Mouse (Mus musculus) heart, embryonic 16.5 days (tissue): Measurements from ENCODE around the gene Ddost. TPM values are rescaled to one million over a fixed set of nuclear protein-coding genes. Genes with fewer than 3 reads are reported as not detected.

Source experiments
- ATAC-seq: fragments of 200-750 bp; cut with Nextera tagmentation; replicated peaks from 2 replicates; pipeline ENCODE4 v1.8.0; 2017; ENCODE audit warnings: moderate number of reproducible peaks; ENCODE audit not compliant: insufficient read depth, low FRiP score; ENCODE audit errors: extremely low read depth
- H3K27ac ChIP-seq: fragments of 300-500 bp; sonication (generic); 2 replicates; pipeline ENCODE4 v1.5.1; 2014; ENCODE audit warnings: mild to moderate bottlenecking, low read length, control low read depth, moderate library complexity
- H3K27me3 ChIP-seq: fragments of 300-500 bp; sonication (generic); 2 replicates; pipeline ENCODE4 v1.6.1; 2014; ENCODE audit warnings: low read length, mixed read lengths; ENCODE audit not compliant: control insufficient read depth, insufficient read depth
- H3K36me3 ChIP-seq: fragments of 300-500 bp; sonication (generic); 2 replicates; pipeline ENCODE4 v1.6.1; 2014; ENCODE audit not compliant: control insufficient read depth, insufficient read depth
- H3K4me1 ChIP-seq: fragments of 300-500 bp; sonication (generic); 2 replicates; pipeline ENCODE4 v1.6.1; 2014; ENCODE audit warnings: low read length, mixed read lengths; ENCODE audit not compliant: control insufficient read depth, insufficient read depth
- H3K4me2 ChIP-seq: fragments of 300-500 bp; sonication (generic); 2 replicates; pipeline ENCODE4 v1.6.1; 2014; ENCODE audit warnings: low read depth, mild to moderate bottlenecking, control low read depth, low read length
- H3K4me3 ChIP-seq: fragments of 300-500 bp; sonication (generic); 2 replicates; pipeline ENCODE4 v1.5.1; 2014; ENCODE audit warnings: mild to moderate bottlenecking, control low read depth, low read length
- H3K9ac ChIP-seq: fragments of 300-500 bp; sonication (generic); 2 replicates; pipeline ENCODE4 v1.6.1; 2014; ENCODE audit warnings: low read length, control low read depth
- H3K9me3 ChIP-seq: fragments of 300-500 bp; sonication (generic); replicated peaks from 2 replicates; pipeline ENCODE4 v1.6.1; 2016; ENCODE audit warnings: low read length; ENCODE audit not compliant: control insufficient read depth
- WGBS: fragments of 180-500 bp; shearing (Covaris S2); extraction: QIAGEN DNeasy Blood & Tissue Kit; methylation state at CpG from one replicate; pipeline ENCODE4 v1.1.7; 2014; 5-methylcytosine and 5-hydroxymethylcytosine counted together
- polyA plus RNA-seq: library from polyadenylated mRNA; unstranded; fragments of >200 nt; fragmentation: Nextera tagmentation; extraction: Ambion mirVana; gene quantifications from 2 replicates; pipeline ENCODE4 v1.2.1, GENCODE M21; 2015

Ddost gene
- polyA plus RNA-seq, 1 experiment from 2014 or later: 247 TPM

DNA sequence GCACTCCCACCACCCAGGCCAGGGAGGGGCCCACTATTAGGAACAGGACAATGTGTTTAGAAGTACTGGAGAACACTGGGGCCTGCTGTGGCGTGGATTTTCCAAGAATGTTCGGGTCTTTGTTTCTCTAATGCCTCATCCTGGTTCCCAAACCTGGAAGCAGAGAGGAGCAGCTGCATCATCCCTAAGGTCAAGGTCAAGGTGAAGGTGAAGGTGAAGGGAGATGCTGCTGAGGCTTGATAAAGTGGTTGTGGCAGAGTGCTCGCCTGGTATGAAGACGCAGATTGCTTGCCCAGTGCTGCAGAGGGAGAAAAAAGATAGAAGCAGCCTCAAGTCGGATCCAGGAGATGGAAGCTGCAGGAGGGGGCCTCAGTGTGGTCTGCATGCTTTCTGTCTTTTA is 47.3 kb downstream of the Ddost start:
- Histone ChIP-seq H3K27ac (no peak overlapping the region), H3K36me3 (no peaks in the 10 kb centered on the region), H3K4me1 (peaks cover 7% of the 10 kb centered on the region), H3K9ac (no peak overlapping the region), H3K27me3 (no peaks in the 10 kb centered on the region; the same call in 1 of the 2 replicates), H3K4me2 (no peak overlapping the region), H3K9me3 (peaks cover 4% of the 10 kb centered on the region; the same call in 1 of the 2 replicates), H3K4me3 (no peak overlapping the region)
- no peak for ATAC-seq
- WGBS: 88% methylated on average over 5 of the region's 5 CpGs

DNA sequence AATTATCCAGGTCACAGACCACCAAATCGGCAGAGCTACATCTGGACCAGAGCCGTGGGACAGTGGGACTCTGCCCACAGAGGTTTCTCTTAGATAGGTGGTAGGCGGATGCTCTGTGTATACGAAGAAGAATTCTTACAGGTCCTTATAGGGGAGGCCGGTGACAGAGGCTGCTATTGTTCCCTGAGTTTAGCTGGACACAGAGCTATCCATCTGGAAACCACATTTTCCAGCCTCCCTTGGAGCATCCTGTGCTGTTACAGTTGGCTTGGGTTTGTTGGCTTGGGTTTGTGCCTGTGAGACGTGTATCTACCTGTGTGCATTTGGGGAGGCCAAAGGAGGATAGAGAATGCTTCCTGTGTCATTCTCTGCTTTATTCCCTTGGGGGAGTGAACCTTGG is 48.2 kb downstream of the Ddost start:
- Histone ChIP-seq H3K4me2 (no peak overlapping the region), H3K36me3 (no peaks in the 10 kb centered on the region), H3K4me1 (peaks cover 7% of the 10 kb centered on the region), H3K4me3 (no peak overlapping the region), H3K27ac (no peak overlapping the region), H3K9me3 (peaks cover 4% of the 10 kb centered on the region; the same call in 1 of the 2 replicates), H3K9ac (no peak overlapping the region), H3K27me3 (no peaks in the 10 kb centered on the region; the same call in 1 of the 2 replicates)
- 84% methylated on average over 6 of the region's 6 CpGs for WGBS
- ATAC-seq: no peak

DNA sequence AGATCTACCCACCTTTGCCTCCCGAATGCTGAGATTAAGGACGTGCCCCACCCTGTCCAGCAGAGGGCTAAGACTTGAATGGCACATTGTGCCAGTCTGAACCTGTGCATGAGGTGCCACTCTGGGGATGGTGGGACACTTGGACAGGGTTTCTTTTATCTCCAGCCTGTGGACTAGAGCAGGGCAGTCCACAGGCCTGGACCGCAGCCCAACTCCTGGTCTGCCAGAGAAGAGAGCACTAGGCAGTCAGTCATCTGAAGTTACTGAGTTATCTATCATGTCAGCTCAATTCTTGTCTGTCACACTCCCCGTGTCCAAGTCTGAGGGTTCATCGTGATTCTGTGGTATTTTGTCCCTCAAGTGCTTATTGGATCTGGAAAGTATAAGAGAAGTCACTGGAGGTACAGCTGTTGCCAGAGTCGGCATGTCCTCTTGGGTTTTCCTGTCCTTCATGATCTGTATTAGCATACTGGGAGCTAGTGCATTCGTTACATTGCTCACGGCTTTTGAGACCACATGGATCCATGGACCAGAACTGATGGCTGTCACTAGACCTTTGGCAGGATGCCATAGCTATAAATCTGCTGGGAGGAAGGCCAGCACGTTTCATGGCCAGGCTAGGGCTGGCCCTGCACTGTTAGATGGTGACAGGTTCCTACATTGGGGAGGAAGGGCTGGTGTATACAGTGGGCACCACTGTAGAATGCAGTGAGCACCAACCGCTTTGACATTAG is 49.1 kb downstream of the Ddost start:
- H3K9me3 ChIP-seq: peaks cover 4% of the 10 kb centered on the region; the same call in 1 of the 2 replicates
- no peak overlapping the region for H3K4me2 ChIP-seq
- peaks cover 7% of the 10 kb centered on the region for H3K4me1 ChIP-seq
- WGBS: 56% methylated on average over 10 of the region's 10 CpGs
- ATAC-seq: peak; percentile 41; the same call in 1 of the 2 replicates
- H3K4me3 ChIP-seq: no peak overlapping the region
- H3K9ac ChIP-seq: no peak overlapping the region
- H3K27me3 ChIP-seq: no peaks in the 10 kb centered on the region; the same call in 1 of the 2 replicates
- H3K27ac ChIP-seq: no peak overlapping the region
- no peaks in the 10 kb centered on the region for H3K36me3 ChIP-seq

DNA sequence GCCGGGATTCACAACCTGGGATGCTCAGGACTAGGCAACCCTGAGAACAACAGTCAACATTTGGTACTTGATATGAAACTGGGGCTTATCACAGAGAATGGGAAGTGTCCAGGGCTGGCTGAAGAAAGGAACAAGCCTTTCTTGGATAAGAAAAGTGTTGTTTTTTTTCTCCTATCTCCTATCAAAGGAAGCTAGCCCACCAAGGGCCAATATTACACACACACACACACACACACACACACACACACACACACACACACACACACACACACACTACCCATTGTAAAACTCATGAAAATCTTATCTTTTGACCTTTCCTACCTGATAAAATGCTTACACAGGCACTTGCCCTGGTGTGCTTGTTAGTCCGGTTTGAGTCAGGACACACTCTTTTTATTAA is 51.0 kb downstream of the Ddost start:
- no peak overlapping the region for H3K27ac ChIP-seq
- peaks cover 7% of the 10 kb centered on the region for H3K4me1 ChIP-seq
- WGBS: 64% methylated on average over 2 of the region's 2 CpGs
- ATAC-seq: no peak
- H3K9me3 ChIP-seq: peaks cover 4% of the 10 kb centered on the region; the same call in 1 of the 2 replicates
- no peak overlapping the region for H3K4me2 ChIP-seq
- no peak overlapping the region for H3K9ac ChIP-seq
- no peak overlapping the region for H3K4me3 ChIP-seq
- H3K36me3 ChIP-seq: no peaks in the 10 kb centered on the region
- no peaks in the 10 kb centered on the region; the same call in 1 of the 2 replicates for H3K27me3 ChIP-seq

DNA sequence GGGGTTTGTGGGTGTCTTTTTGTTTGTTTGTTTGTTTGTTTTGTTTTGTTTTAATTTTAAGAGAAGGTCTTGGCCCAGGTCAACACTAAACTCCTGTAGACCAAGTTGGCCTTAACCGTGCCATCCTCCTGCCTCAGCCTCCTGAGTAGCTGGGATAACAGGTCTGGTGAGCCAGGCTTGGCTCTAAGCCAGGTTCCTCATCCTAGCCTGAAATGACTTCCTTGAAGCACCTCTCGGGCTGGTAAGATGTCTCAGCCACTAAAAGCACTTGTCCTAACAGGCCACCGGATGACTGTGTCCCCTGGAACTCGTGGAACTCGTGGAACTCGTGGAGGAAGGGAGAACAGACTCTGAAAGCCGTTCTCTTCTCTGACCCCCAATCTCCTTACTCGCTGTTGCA is 51.6 kb downstream of the Ddost start:
- no peak overlapping the region for H3K9ac ChIP-seq
- H3K9me3 ChIP-seq: peaks cover 4% of the 10 kb centered on the region; the same call in 1 of the 2 replicates
- no peak for ATAC-seq
- peaks cover 7% of the 10 kb centered on the region for H3K4me1 ChIP-seq
- H3K36me3 ChIP-seq: no peaks in the 10 kb centered on the region
- no peak overlapping the region for H3K27ac ChIP-seq
- no peak overlapping the region for H3K4me2 ChIP-seq
- WGBS: 80% methylated on average over 8 of the region's 8 CpGs
- peaks cover 5% of the 10 kb centered on the region for H3K27me3 ChIP-seq
- H3K4me3 ChIP-seq: no peak overlapping the region

DNA sequence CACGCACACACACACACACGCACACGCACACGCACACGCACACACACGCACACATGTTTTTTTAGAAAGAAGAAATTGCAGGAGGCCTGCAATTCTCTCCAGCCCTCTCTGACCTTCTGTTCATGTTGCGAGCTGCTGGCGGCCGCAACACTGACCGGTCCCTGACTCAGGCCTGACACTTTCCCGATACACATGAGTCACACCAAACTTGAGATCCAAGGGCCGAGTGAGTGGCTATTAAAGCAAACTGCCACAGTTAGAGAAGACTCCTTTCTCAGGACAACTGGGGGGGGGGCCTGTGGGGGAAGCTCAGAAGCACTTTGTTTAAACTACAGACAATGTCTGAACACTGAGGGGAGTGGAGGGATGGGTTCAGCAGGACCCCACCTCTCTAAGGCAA is 52.0 kb downstream of the Ddost start:
- 85% methylated on average over 12 of the region's 12 CpGs for WGBS
- Histone ChIP-seq H3K27me3 (peaks cover 5% of the 10 kb centered on the region), H3K9ac (no peak overlapping the region), H3K4me3 (no peak overlapping the region), H3K9me3 (peaks cover under 1% of the 10 kb centered on the region; the same call in 1 of the 2 replicates), H3K4me1 (peaks cover 7% of the 10 kb centered on the region), H3K27ac (no peak overlapping the region), H3K36me3 (no peaks in the 10 kb centered on the region), H3K4me2 (no peak overlapping the region)
- no peak for ATAC-seq

DNA sequence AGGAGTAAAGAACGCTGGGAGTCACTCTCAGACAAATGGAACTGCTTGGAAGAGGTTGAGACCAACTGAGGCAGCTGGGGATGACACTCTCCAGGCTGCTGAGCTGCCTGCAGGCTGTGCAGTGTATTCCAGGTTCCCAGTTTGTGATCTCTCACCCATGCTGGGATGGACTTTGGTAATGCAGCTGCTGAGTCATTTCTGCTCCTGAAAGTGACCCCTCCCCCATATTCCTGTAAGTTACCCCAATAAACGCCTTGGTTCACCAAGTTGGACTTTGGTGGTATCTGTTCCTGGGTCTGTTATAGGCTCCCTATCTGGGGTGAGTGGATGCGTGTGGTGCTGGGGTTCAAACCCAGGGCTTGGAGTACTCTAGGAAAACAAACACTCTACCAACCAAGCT is 53.6 kb downstream of the Ddost start:
- no peak overlapping the region for H3K9ac ChIP-seq
- no peaks in the 10 kb centered on the region for H3K9me3 ChIP-seq
- H3K27me3 ChIP-seq: peaks cover 7% of the 10 kb centered on the region; the same call in 1 of the 2 replicates
- H3K4me3 ChIP-seq: no peak overlapping the region
- WGBS: 74% methylated on average over 3 of the region's 3 CpGs
- no peaks in the 10 kb centered on the region for H3K36me3 ChIP-seq
- H3K4me1 ChIP-seq: peaks cover 7% of the 10 kb centered on the region
- H3K4me2 ChIP-seq: no peak overlapping the region
- H3K27ac ChIP-seq: no peak overlapping the region
- no peak for ATAC-seq

DNA sequence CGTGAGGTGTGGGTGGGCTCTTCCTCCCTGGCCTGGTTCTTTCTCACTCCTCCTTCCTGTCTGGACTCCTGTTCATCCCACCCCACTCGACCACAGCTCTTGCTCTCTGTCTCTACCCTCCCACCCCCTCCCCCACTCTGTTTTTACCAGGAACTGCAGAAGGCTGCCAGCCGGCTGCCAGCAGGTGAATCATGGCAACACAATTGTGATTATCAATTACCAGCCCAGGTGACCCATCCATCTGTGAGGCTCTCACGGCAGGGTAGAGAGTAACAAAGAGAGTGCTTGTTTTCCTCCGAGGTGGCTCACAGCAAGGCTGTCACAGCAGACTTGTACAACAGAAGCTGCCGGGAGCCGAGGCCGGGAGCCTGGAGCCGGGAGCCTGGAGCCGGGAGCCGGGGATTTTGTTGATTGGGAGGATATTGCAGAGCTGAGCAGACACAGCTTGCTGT is 56.9 kb downstream of the Ddost start:
- no peak overlapping the region for H3K9ac ChIP-seq
- WGBS: 15% methylated on average over 11 of the region's 11 CpGs

More for the DNA sequence above, 56.9 kb downstream of the Ddost start:
- H3K4me1 ChIP-seq: no peaks in the 10 kb centered on the region
- H3K9me3 ChIP-seq: no peaks in the 10 kb centered on the region
- no peak overlapping the region for H3K4me3 ChIP-seq
- H3K27ac ChIP-seq: no peak overlapping the region
- peaks cover 7% of the 10 kb centered on the region; the same call in 1 of the 2 replicates for H3K27me3 ChIP-seq
- no peak overlapping the region for H3K4me2 ChIP-seq
- ATAC-seq: no peak
- H3K36me3 ChIP-seq: no peaks in the 10 kb centered on the region
